Comparison of ENCODE assay signal across 28 mouse cellular contexts in genomic region chr8:7808395-7808794, GRCm38 (mm10).
"Had no signal": no experiment of that assay in that cellular context is flagged by ENCODE, and none has a peak within 500 bp of the region (broad histone marks: within the 10 kb centered on the region; RNA-seq: fewer than 3 reads in every experiment).

No protein-coding gene starts in this region.

- H3K27me3 ChIP-seq: embryonic facial prominence, embryonic 12.5 days; embryonic facial prominence, embryonic 13.5 days; embryonic facial prominence, embryonic 15.5 days; forebrain, embryonic 12.5 days; forebrain, embryonic 13.5 days; forebrain, embryonic 15.5 days had no signal

- H3K4me2 ChIP-seq: embryonic facial prominence, embryonic 12.5 days; embryonic facial prominence, embryonic 13.5 days; embryonic facial prominence, embryonic 15.5 days; forebrain, embryonic 12.5 days; forebrain, embryonic 13.5 days; forebrain, embryonic 15.5 days had no signal

- H3K9me3 ChIP-seq: embryonic facial prominence, embryonic 10.5 days; embryonic facial prominence, embryonic 12.5 days; embryonic facial prominence, embryonic 13.5 days; embryonic facial prominence, embryonic 15.5 days; forebrain, embryonic 10.5 days; forebrain, embryonic 12.5 days; forebrain, embryonic 13.5 days; forebrain, embryonic 15.5 days had no signal

- H3K27ac ChIP-seq: embryonic facial prominence, embryonic 10.5 days; embryonic facial prominence, embryonic 12.5 days; embryonic facial prominence, embryonic 13.5 days; embryonic facial prominence, embryonic 15.5 days; forebrain, embryonic 10.5 days; forebrain, embryonic 12.5 days; forebrain, embryonic 13.5 days; forebrain, embryonic 15.5 days; gastrocnemius, adult 2 months had no signal

- H3K4me3 ChIP-seq: embryonic facial prominence, embryonic 10.5 days; embryonic facial prominence, embryonic 12.5 days; embryonic facial prominence, embryonic 13.5 days; embryonic facial prominence, embryonic 15.5 days; erythroblast, embryonic 14.5 days; forebrain, embryonic 10.5 days; forebrain, embryonic 12.5 days; forebrain, embryonic 13.5 days; forebrain, embryonic 15.5 days; gastrocnemius, adult 2 months had no signal

- DNase-seq: cerebellum, adult 18-20 months; cerebellum, adult 2 months; cerebellum, adult 8-10 months; cerebellum, adult 9-10 months; cerebellum, adult 9-11 months; cerebellum, postnatal 10 days; cerebellum, postnatal 14 days; cerebellum, postnatal 25 days; cerebellum, postnatal 36 days; embryo, embryonic 11 days; forebrain, postnatal 0 days; gastrocnemius, adult 2 months; gastrocnemius, postnatal 10 days; gastrocnemius, postnatal 14 days; gastrocnemius, postnatal 25 days; gastrocnemius, postnatal 36 days; heart, adult 11 months had no signal

- H3K4me1 ChIP-seq: embryonic facial prominence, embryonic 10.5 days; embryonic facial prominence, embryonic 12.5 days; embryonic facial prominence, embryonic 13.5 days; embryonic facial prominence, embryonic 15.5 days; forebrain, embryonic 10.5 days; forebrain, embryonic 12.5 days; forebrain, embryonic 13.5 days; forebrain, embryonic 15.5 days had no signal

- ATAC-seq: forebrain, embryonic 13.5 days; forebrain, embryonic 14.5 days; forebrain, embryonic 15.5 days; forebrain, embryonic 16.5 days; forebrain, postnatal 0 days had no signal

- H3K9ac ChIP-seq: embryonic facial prominence, embryonic 12.5 days; embryonic facial prominence, embryonic 13.5 days; embryonic facial prominence, embryonic 15.5 days; forebrain, embryonic 12.5 days; forebrain, embryonic 13.5 days; forebrain, embryonic 15.5 days; forebrain, postnatal 0 days had no signal

- H3K36me3 ChIP-seq: embryonic facial prominence, embryonic 10.5 days; embryonic facial prominence, embryonic 12.5 days; embryonic facial prominence, embryonic 13.5 days; embryonic facial prominence, embryonic 15.5 days; forebrain, embryonic 10.5 days; forebrain, embryonic 12.5 days; forebrain, embryonic 15.5 days had no signal
